ENCODE assay signal across 27 mouse cellular contexts in genomic region chr11:20305641-20306040, GRCm38 (mm10). TPM values are rescaled to one million over a fixed set of nuclear protein-coding genes. Genes with fewer than 3 reads are reported as not detected.
DNase-seq lines count a peak whose midpoint lies in the region; ATAC-seq and TF ChIP-seq lines count a peak whose summit lies in the region.
"Had no signal": no experiment of that assay in that cellular context is flagged by ENCODE, and none has a peak within 500 bp of the region (broad histone marks: within the 10 kb centered on the region; RNA-seq: fewer than 3 reads in every experiment).

No protein-coding gene starts in this region.

- no peaks in the 10 kb centered on the region for H3K36me3 ChIP-seq in heart, embryonic 11.5 days (ENCODE audit: control insufficient read depth, insufficient read depth, low read length)
- H3K36me3 ChIP-seq in liver, embryonic 13.5 days = peaks cover 41% of the 10 kb centered on the region

- DNase-seq in heart, postnatal 36 days = no peak
- peak; percentile 7 for DNase-seq in 416B (ENCODE audit: low read depth)
- DNase-seq in liver, embryonic 13.5 days = peak; percentile 34
- no peak for DNase-seq in right cerebral cortex, postnatal 36 days (ENCODE audit: low spot score in 2 of 2)
- no peak for DNase-seq in left cerebral cortex, adult 2 months (ENCODE audit: extremely low spot score in 1 of 2, low spot score in 2 of 2)
- no peak for DNase-seq in cerebellum, adult 18-20 months
- DNase-seq: adrenal gland, adult 2 months; adrenal gland, postnatal 36 days; cerebellum, adult 9-10 months; forebrain, postnatal 0 days; gastrocnemius, postnatal 10 days; kidney, adult 18-20 months; kidney, postnatal 36 days; right cerebral cortex, adult 18-20 months; right cerebral cortex, postnatal 4 days had no signal

- intact Hi-C loops in heart, postnatal 36 days (cut with DNase I) = no loop called here
- intact Hi-C loops in left cerebral cortex, adult 2 months (cut with DNase I) = loop anchor here (2.0 kb wide), 1 partner anchor 95 kb away; no protein-coding TSS in a partner anchor

- no peaks in the 10 kb centered on the region for H3K9me3 ChIP-seq in heart, embryonic 11.5 days (replicated peaks; ENCODE audit: control insufficient read depth, low read length)
- H3K9me3 ChIP-seq in liver, embryonic 13.5 days (replicated peaks) = no peaks in the 10 kb centered on the region
- H3K9me3 ChIP-seq: embryonic facial prominence, embryonic 15.5 days; forebrain, embryonic 12.5 days; limb, embryonic 10.5 days; limb, embryonic 15.5 days; lung, embryonic 15.5 days; midbrain, embryonic 12.5 days; neural tube, embryonic 12.5 days had no signal

- H3K9ac ChIP-seq in heart, embryonic 11.5 days (ENCODE audit: low read depth, low read length) = no peak overlapping the region
- no peak overlapping the region for H3K9ac ChIP-seq in liver, embryonic 13.5 days
- H3K9ac ChIP-seq: embryonic facial prominence, embryonic 15.5 days; forebrain, embryonic 12.5 days; forebrain, postnatal 0 days; limb, embryonic 15.5 days; lung, embryonic 15.5 days; midbrain, embryonic 12.5 days; neural tube, embryonic 12.5 days had no signal

- H3K4me1 ChIP-seq in heart, embryonic 11.5 days (ENCODE audit: control insufficient read depth, insufficient read depth, low read length) = no peaks in the 10 kb centered on the region
- H3K4me1 ChIP-seq in liver, embryonic 13.5 days (replicated peaks) = peaks cover 6% of the 10 kb centered on the region; the same call in 1 of the 2 replicates
- H3K4me1 ChIP-seq: embryonic facial prominence, embryonic 15.5 days; forebrain, embryonic 12.5 days; limb, embryonic 10.5 days; midbrain, embryonic 12.5 days; neural tube, embryonic 12.5 days had no signal

- H3K27ac ChIP-seq in heart, embryonic 11.5 days (ENCODE audit: low read depth, low read length) = no peak overlapping the region
- no peak overlapping the region for H3K27ac ChIP-seq in liver, embryonic 13.5 days
- H3K27ac ChIP-seq in left cerebral cortex, adult 2 months = no peak overlapping the region
- H3K27ac ChIP-seq: embryonic facial prominence, embryonic 15.5 days; forebrain, embryonic 12.5 days; layer of hippocampus, adult 2 months; limb, embryonic 10.5 days; limb, embryonic 15.5 days; lung, embryonic 15.5 days; midbrain, embryonic 12.5 days; neural tube, embryonic 12.5 days had no signal

- no peak overlapping the region for H3K4me3 ChIP-seq in heart, embryonic 11.5 days (ENCODE audit: low read depth, low read length)
- H3K4me3 ChIP-seq in liver, embryonic 13.5 days (replicated peaks) = no peak overlapping the region
- no peak overlapping the region for H3K4me3 ChIP-seq in left cerebral cortex, adult 2 months
- H3K4me3 ChIP-seq: embryonic facial prominence, embryonic 15.5 days; forebrain, embryonic 12.5 days; layer of hippocampus, adult 2 months; limb, embryonic 10.5 days; limb, embryonic 15.5 days; lung, embryonic 15.5 days; midbrain, embryonic 12.5 days; myocyte; neural tube, embryonic 12.5 days had no signal

- no peak for TF ChIP-seq CTCF in left cerebral cortex, adult 2 months (IDR thresholded peaks at IDR 0.05)

- H3K27me3 ChIP-seq in heart, embryonic 11.5 days (ENCODE audit: control insufficient read depth, insufficient read depth, low read length) = no peaks in the 10 kb centered on the region
- H3K27me3 ChIP-seq in liver, embryonic 13.5 days = no peaks in the 10 kb centered on the region
- H3K27me3 ChIP-seq: embryonic facial prominence, embryonic 15.5 days; forebrain, embryonic 12.5 days; limb, embryonic 15.5 days; lung, embryonic 15.5 days; midbrain, embryonic 12.5 days; neural tube, embryonic 12.5 days had no signal

- peak; percentile 61; the same call in 1 of the 2 replicates for ATAC-seq in heart, embryonic 11.5 days (replicated peaks; ENCODE audit: insufficient number of reproducible peaks, low FRiP score, low TSS enrichment)
- ATAC-seq in liver, embryonic 13.5 days (ENCODE audit: low read depth) = peak; percentile 67
- ATAC-seq in megakaryocyte-erythroid progenitor cell, adult 5-6 weeks (replicated peaks; ENCODE audit: low FRiP score, low TSS enrichment, poor library complexity, severe bottlenecking) = peak; percentile 59
- ATAC-seq: forebrain, postnatal 0 days; hindbrain, embryonic 16.5 days had no signal

- 46% methylated on average over 1 of the region's 1 CpGs for whole genome bisulfite sequencing in heart, embryonic 11.5 days (ENCODE audit: insufficient replicate concordance)
- 26% methylated on average over 1 of the region's 1 CpGs for WGBS in liver, embryonic 13.5 days (ENCODE audit: insufficient replicate concordance)

- no peak overlapping the region for H3K4me2 ChIP-seq in heart, embryonic 11.5 days
- H3K4me2 ChIP-seq in liver, embryonic 13.5 days = no peak overlapping the region
- H3K4me2 ChIP-seq: embryonic facial prominence, embryonic 15.5 days; forebrain, embryonic 12.5 days; limb, embryonic 15.5 days; lung, embryonic 15.5 days; midbrain, embryonic 12.5 days; neural tube, embryonic 12.5 days had no signal

RNA-seq across cellular contexts. Expression of gene Slc1a4, which starts 26.9 kb away (rescaled TPM):
- polyA plus RNA-seq in heart, embryonic 11.5 days (2014; fragmentation: Nextera tagmentation; extraction: Ambion mirVana) = 7.9 and 10.6 TPM in 2 replicates
- total RNA-seq in heart, postnatal 36 days (2021) = 1 to 10 TPM; 1.2 to 1.5 TPM
- 7.3 and 9.0 TPM in 2 replicates for polyA plus RNA-seq in liver, embryonic 13.5 days (2015; fragmentation: Nextera tagmentation; extraction: Ambion mirVana)
- 2.0 and 2.9 TPM in 2 replicates for total RNA-seq in megakaryocyte-erythroid progenitor cell, adult 5-6 weeks (2014; fragmentation: Nextera tagmentation)
- 1.4 and 2.1 TPM in 2 replicates for total RNA-seq in megakaryocyte-erythroid progenitor cell, adult 5-6 weeks (2017)
- total RNA-seq in left cerebral cortex, adult 2 months (2021) = 10 to 100 TPM; 39.3 to 40.5 TPM

RNA-seq across cellular contexts. Expression of gene Cep68, which starts 56.4 kb away (rescaled TPM):
- polyA plus RNA-seq in heart, embryonic 11.5 days (2014; fragmentation: Nextera tagmentation; extraction: Ambion mirVana) = 32.0 and 32.8 TPM in 2 replicates
- total RNA-seq in heart, postnatal 36 days (2021) = 10 to 100 TPM; 41.8 to 47.5 TPM
- polyA plus RNA-seq in liver, embryonic 13.5 days (2015; fragmentation: Nextera tagmentation; extraction: Ambion mirVana) = 6.9 and 9.2 TPM in 2 replicates
- 22.6 and 22.7 TPM in 2 replicates for total RNA-seq in megakaryocyte-erythroid progenitor cell, adult 5-6 weeks (2014; fragmentation: Nextera tagmentation)
- total RNA-seq in megakaryocyte-erythroid progenitor cell, adult 5-6 weeks (2017) = 24.9 and 25.7 TPM in 2 replicates
- 10 to 100 TPM; 31.5 to 32.5 TPM for total RNA-seq in left cerebral cortex, adult 2 months (2021)

Comparison
In these comparisons a context has a peak if more than half of its experiments do, and no peak if none do; other contexts are left out.
1. DNase-seq: peak in 416B (single experiment) and liver, embryonic 13.5 days (single experiment); none in heart, postnatal 36 days (0 of 2), right cerebral cortex, postnatal 36 days (0 of 2), left cerebral cortex, adult 2 months (0 of 2) and cerebellum, adult 18-20 months (0 of 2).
2. RNA of gene Slc1a4, which starts 26.9 kb away (total RNA-seq): 39.3 to 40.5 TPM in left cerebral cortex, adult 2 months; 1.4 to 2.9 TPM in megakaryocyte-erythroid progenitor cell, adult 5-6 weeks and 1.2 to 1.5 TPM in heart, postnatal 36 days; every median in the first group is over 10 times any median in the second.
3. Peak in every context shown above with its lines, with median percentiles within 50 percentile points of each other: ATAC-seq.